Mouse (Mus musculus) liver, embryonic 14.5 days (tissue): Measurements from ENCODE around the gene Dusp1. TPM values are rescaled to one million over a fixed set of nuclear protein-coding genes. Genes with fewer than 3 reads are reported as not detected.

Experiments
- ATAC-seq: fragments of 200-750 bp; cut with Nextera tagmentation; 2 replicates; pipeline ENCODE4 v1.8.0; 2017; ENCODE audit warnings: moderate number of reproducible peaks, mild to moderate bottlenecking, moderate library complexity; ENCODE audit not compliant: insufficient read depth
- DNase-seq, 3 experiments: peaks; one replicate each; pipeline ENCODE4 v3.0.0-alpha.2; 2012 to 2013; ENCODE audit warnings: low read depth in 3 of 3, low spot score in 3 of 3
- H3K27ac ChIP-seq: fragments of 300-500 bp; sonication (generic); 2 replicates; pipeline ENCODE4 v1.5.1; 2014; ENCODE audit warnings: moderate library complexity, mild to moderate bottlenecking, control low read depth, inconsistent platforms
- H3K27me3 ChIP-seq: fragments of 300-500 bp; sonication (generic); 2 replicates; pipeline ENCODE4 v1.6.1; 2014; ENCODE audit warnings: mild to moderate bottlenecking, low read length, moderate library complexity; ENCODE audit not compliant: control insufficient read depth, insufficient read depth
- H3K36me3 ChIP-seq: fragments of 300-500 bp; sonication (generic); replicated peaks from 2 replicates; pipeline ENCODE4 v1.6.1; 2014; ENCODE audit warnings: low read depth; ENCODE audit not compliant: control insufficient read depth, insufficient read depth
- H3K4me1 ChIP-seq, 2 experiments: fragments of 200-500 bp in 1 of 2; fragments of 300-500 bp in 1 of 2; sonication (generic) in 1 of 2; replicated peaks; 2 replicates each; pipeline ENCODE4 v1.6.1; 2012 to 2014; ENCODE audit warnings: antibody characterized with exemption in 1 of 2, inconsistent platforms in 1 of 2, low read length in 1 of 2; ENCODE audit not compliant: control insufficient read depth in 2 of 2, insufficient read depth in 2 of 2
- H3K4me2 ChIP-seq: fragments of 300-500 bp; sonication (generic); 2 replicates; pipeline ENCODE4 v1.6.1; 2014; ENCODE audit warnings: low read depth, mild to moderate bottlenecking, control low read depth, moderate library complexity
- H3K4me3 ChIP-seq, 2 experiments: fragments of 200-500 bp in 1 of 2; fragments of 300-500 bp in 1 of 2; sonication (generic) in 1 of 2; 2 replicates each; pipeline ENCODE4 v1.5.1; 2012 to 2014; ENCODE audit warnings: low read depth in 2 of 2, low read length in 2 of 2, mild to moderate bottlenecking in 2 of 2, control low read depth in 1 of 2, inconsistent platforms in 1 of 2, moderate library complexity in 1 of 2; ENCODE audit not compliant: insufficient read depth in 1 of 2
- H3K9ac ChIP-seq: fragments of 300-500 bp; sonication (generic); replicated peaks from 2 replicates; pipeline ENCODE4 v1.6.1; 2014; ENCODE audit warnings: mild to moderate bottlenecking, control low read depth, moderate library complexity
- H3K9me3 ChIP-seq: fragments of 300-500 bp; sonication (generic); 2 replicates; pipeline ENCODE4 v1.6.1; 2016; ENCODE audit warnings: low read length, mixed read lengths; ENCODE audit not compliant: control insufficient read depth
- CTCF ChIP-seq: IDR thresholded peaks from 2 replicates; pipeline ENCODE4 v1.5.1; 2016; ENCODE audit warnings: antibody characterized with exemption, low read depth, control low read depth
- EP300 ChIP-seq: IDR thresholded peaks from 2 replicates; pipeline ENCODE4 v1.6.1; 2016; ENCODE audit warnings: antibody characterized with exemption, low read depth
- WGBS: fragments of 180-500 bp; shearing (Covaris S2); extraction: QIAGEN DNeasy Blood & Tissue Kit; methylation state at CpG from one replicate; pipeline ENCODE4 v1.1.7; 2014; ENCODE audit not compliant: insufficient replicate concordance; 5-methylcytosine and 5-hydroxymethylcytosine counted together
- polyA plus RNA-seq, 2 experiments: library from polyadenylated mRNA; depleted of rRNA in 1 of 2; stranded (reverse) in 1 of 2; unstranded in 1 of 2; fragments of >200 nt; fragmentation: Nextera tagmentation in 1 of 2; extraction: Ambion mirVana in 1 of 2; gene quantifications; 2 replicates each; pipeline versions ENCODE4 v1.2.1 to v1.2.3; 2012 to 2014

Dusp1 gene
- polyA plus RNA-seq, 2 experiments = 25.0 to 25.9 TPM

DNA sequence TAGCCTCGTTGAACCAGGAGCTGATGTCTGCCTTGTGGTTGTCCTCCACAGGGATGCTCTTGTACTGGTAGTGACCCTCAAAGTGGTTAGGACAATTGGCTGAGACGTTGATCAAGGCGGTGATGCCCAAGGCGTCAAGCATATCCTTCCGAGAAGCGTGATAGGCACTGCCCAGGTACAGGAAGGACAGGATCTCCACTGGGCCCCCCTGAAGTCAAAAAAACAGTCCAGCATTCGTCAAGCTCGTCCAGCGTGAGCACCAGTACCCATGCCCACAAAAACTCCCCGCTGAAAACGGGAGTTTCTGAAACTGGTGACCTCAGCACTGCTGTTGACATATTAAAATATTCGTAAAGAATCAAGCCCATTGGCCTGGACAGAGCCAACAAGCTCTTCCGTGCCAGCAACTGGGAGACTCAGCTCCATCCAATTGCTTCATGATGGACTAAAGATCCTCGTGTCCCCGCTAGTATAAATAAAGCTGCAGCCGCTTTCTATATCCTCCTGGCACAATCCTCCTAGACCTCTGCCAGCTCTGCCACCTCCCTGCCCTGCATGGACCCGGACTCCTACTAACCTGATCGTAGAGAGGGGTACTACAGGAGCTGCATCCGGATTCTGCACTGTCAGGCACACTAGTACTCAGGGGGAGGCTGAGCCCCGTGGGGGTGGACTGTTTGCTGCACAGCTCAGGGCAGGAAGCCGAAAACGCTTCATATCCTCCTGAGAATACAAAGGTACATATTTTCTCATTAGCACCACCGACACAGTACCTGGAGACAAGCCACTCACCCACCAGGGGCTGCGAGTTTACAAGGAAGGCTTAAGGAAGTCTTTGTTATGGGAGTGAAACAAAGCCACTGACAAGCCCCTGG lies 54.7 kb downstream of the Dusp1 start:
- peaks cover 34 to 53% of the 10 kb centered on the region in 2 experiments for H3K4me1 ChIP-seq
- peak overlapping the region; percentile 76 for H3K27ac ChIP-seq
- ATAC-seq (no peak), DNase-seq (no peak)
- 30% methylated on average over 24 of the region's 24 CpGs for WGBS
- peak overlapping the region; percentile 87 for H3K4me2 ChIP-seq
- no peaks in the 10 kb centered on the region for H3K9me3 ChIP-seq
- H3K36me3 ChIP-seq = peaks cover 23% of the 10 kb centered on the region
- H3K27me3 ChIP-seq = no peaks in the 10 kb centered on the region
- peak overlapping the region; percentile 93 for H3K9ac ChIP-seq
- peak overlapping the region; percentile 63 to 72 for H3K4me3 ChIP-seq
- TF ChIP-seq EP300 (no peak), CTCF (no peak)

DNA sequence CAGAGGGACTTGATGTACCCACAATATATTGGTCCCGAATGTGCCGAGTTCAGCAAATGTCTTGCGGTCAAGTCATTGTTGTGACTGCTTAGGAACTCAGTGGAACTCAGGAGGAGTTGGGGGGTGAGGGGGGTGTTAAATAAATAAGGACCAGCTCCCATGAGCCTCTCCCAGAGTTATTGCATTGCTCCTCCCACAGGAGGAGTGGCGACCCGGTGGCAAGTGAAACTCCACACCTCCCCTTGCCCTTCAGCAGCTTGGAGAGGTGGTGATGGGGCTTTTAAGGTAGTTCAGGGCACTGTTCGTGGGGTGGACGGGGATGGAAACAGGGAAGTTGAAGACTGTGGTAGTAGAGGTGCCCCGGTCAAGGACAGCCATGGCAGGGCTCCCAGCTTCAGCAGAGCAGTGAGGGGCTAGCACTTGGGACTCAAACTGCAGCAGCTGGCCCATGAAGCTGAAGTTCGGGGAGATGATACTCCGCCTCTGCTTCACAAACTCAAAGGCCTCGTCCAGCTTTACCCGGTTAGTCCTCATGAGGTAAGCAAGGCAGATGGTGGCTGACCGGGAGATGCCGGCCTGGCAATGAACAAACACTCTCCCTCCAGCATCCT lies 55.8 kb downstream of the Dusp1 start:
- no peak for DNase-seq
- H3K36me3 ChIP-seq = peaks cover 23% of the 10 kb centered on the region
- no peaks in the 10 kb centered on the region for H3K27me3 ChIP-seq
- no peak overlapping the region; the same call in 1 of the 2 replicates for H3K27ac ChIP-seq
- peak overlapping the region; percentile 93 for H3K9ac ChIP-seq
- no peaks in the 10 kb centered on the region for H3K9me3 ChIP-seq
- peak overlapping the region; percentile 63 to 72 for H3K4me3 ChIP-seq
- TF ChIP-seq CTCF (no peak), EP300 (no peak)
- ATAC-seq = no peak
- H3K4me2 ChIP-seq = peak overlapping the region; percentile 87
- WGBS = 77% methylated on average over 14 of the region's 14 CpGs
- peaks cover 23 to 42% of the 10 kb centered on the region in 2 experiments for H3K4me1 ChIP-seq

DNA sequence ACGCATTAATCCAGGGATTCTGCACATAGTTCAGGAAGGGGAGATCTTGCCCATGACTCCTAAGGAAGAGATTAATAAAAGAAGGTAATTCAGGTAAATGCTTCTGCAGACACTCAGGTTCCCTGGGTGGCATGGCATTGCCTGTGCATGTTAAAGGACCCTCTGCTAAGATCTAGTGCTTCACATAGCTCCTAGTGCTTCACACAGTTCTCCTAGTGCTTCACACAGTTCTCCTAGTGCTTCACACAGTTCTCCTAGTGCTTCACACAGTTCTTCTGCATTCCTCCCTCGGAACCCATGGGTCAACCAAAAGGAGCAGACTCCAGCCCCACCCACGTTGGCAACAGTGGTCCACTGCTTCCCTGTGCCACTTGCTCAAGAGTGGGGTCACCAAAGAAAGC lies 56.7 kb downstream of the Dusp1 start:
- 77% methylated on average over 3 of the region's 3 CpGs for WGBS
- no peak overlapping the region for H3K27ac ChIP-seq
- ATAC-seq = no peak
- H3K36me3 ChIP-seq = peaks cover 23% of the 10 kb centered on the region
- H3K9me3 ChIP-seq = no peaks in the 10 kb centered on the region
- TF ChIP-seq EP300 = no peak
- no peak for TF ChIP-seq CTCF
- H3K4me3 ChIP-seq = no peak overlapping the region
- H3K4me1 ChIP-seq = peaks cover 14 to 33% of the 10 kb centered on the region in 2 experiments
- no peak for DNase-seq
- H3K9ac ChIP-seq = no peak overlapping the region
- peak overlapping the region; percentile 87; the same call in 1 of the 2 replicates for H3K4me2 ChIP-seq
- H3K27me3 ChIP-seq = no peaks in the 10 kb centered on the region

DNA sequence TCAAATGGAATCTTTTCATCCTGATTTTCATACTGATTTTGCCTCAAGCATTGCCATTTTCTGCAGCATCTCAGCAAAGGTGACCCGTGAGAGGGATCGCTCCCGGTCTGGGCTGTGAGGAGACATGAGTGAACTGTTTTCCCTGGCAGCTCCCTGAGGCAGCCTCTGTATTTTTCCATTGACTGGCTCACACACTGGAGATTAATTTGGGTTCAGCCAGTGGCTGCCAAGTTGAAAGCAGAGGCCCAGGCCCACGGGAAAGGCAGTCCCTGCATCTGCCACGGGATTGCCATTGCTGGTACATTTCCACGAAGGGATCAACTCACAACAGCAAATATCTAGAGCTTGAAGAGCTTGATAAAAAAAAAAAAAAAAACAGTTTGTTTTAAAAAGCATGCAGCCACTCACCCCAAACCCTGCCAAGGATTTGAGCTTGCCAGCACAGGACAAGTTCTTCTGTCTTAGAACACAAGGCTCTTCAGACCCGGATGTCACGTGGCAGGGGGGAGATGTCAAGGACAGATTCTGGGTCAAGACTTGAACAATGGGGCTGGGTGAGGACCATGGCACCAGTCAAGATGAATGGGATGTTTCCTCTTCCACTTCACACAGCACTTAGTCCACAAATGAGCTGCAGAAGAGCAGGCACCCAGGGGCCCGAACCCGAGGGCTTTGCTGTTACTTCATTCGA lies 57.8 kb downstream of the Dusp1 start:
- Histone ChIP-seq H3K36me3 (peaks cover 23% of the 10 kb centered on the region), H3K4me3 (no peak overlapping the region), H3K4me1 (peaks cover 4 to 24% of the 10 kb centered on the region in 2 experiments), H3K27ac (no peak overlapping the region), H3K9ac (no peak overlapping the region), H3K27me3 (no peaks in the 10 kb centered on the region), H3K9me3 (no peaks in the 10 kb centered on the region), H3K4me2 (no peak overlapping the region; the same call in 1 of the 2 replicates)
- 44% methylated on average over 11 of the region's 11 CpGs for whole genome bisulfite sequencing
- TF ChIP-seq EP300 (no peak), CTCF (no peak)
- ATAC-seq = no peak
- no peak for DNase-seq
